Mouse (Mus musculus) liver, embryonic 15.5 days (tissue): ENCODE data around the gene Ncf1. TPM values are rescaled to one million over a fixed set of nuclear protein-coding genes. Genes with fewer than 3 reads are reported as not detected.
A peak's percentile ranks its signal among the peaks of the same experiment; 100 is the strongest.

Experiments
- ATAC-seq: fragments of 200-750 bp; cut with Nextera tagmentation; 2 replicates; pipeline ENCODE4 v1.8.0; 2017; ENCODE audit warnings: moderate number of reproducible peaks, mild to moderate bottlenecking, moderate library complexity; ENCODE audit not compliant: insufficient read depth
- H3K27ac ChIP-seq: fragments of 300-500 bp; sonication (generic); replicated peaks from 2 replicates; pipeline ENCODE4 v1.5.1; 2015; ENCODE audit warnings: mild to moderate bottlenecking, inconsistent platforms
- H3K27me3 ChIP-seq: fragments of 300-500 bp; sonication (generic); 2 replicates; pipeline ENCODE4 v1.6.1; 2015; ENCODE audit warnings: mild to moderate bottlenecking, inconsistent platforms
- H3K36me3 ChIP-seq: fragments of 300-500 bp; sonication (generic); replicated peaks from 2 replicates; pipeline ENCODE4 v1.6.1; 2015; ENCODE audit warnings: moderate library complexity, mild to moderate bottlenecking, inconsistent platforms
- H3K4me1 ChIP-seq: fragments of 300-500 bp; sonication (generic); replicated peaks from 2 replicates; pipeline ENCODE4 v1.6.1; 2015; ENCODE audit warnings: inconsistent platforms
- H3K4me2 ChIP-seq: fragments of 300-500 bp; sonication (generic); 2 replicates; pipeline ENCODE4 v1.6.1; 2015; ENCODE audit warnings: moderate library complexity, mild to moderate bottlenecking, inconsistent platforms
- H3K4me3 ChIP-seq: fragments of 300-500 bp; sonication (generic); replicated peaks from 2 replicates; pipeline ENCODE4 v1.5.1; 2015; ENCODE audit warnings: mild to moderate bottlenecking, inconsistent platforms
- H3K9ac ChIP-seq: fragments of 300-500 bp; sonication (generic); 2 replicates; pipeline ENCODE4 v1.6.1; 2015; ENCODE audit warnings: moderate library complexity, mild to moderate bottlenecking, inconsistent platforms
- H3K9me3 ChIP-seq: fragments of 300-500 bp; sonication (generic); replicated peaks from 2 replicates; pipeline ENCODE4 v1.6.1; 2016; ENCODE audit warnings: inconsistent platforms
- WGBS: fragments of 180-500 bp; shearing (Covaris S2); methylation state at CpG from one replicate; pipeline ENCODE4 v1.1.7; 2015; ENCODE audit warnings: mixed read lengths; ENCODE audit not compliant: insufficient replicate concordance; 5-methylcytosine and 5-hydroxymethylcytosine counted together
- polyA plus RNA-seq: library from polyadenylated mRNA; unstranded; fragments of >200 nt; fragmentation: Nextera tagmentation; extraction: Ambion mirVana; gene quantifications from 2 replicates; pipeline ENCODE4 v1.2.1, GENCODE M21; 2015

The Ncf1 gene
- polyA plus RNA-seq, 1 experiment from 2014 or later, result 25.8 TPM

GRCm38 (mm10) chr5:134244890-134245289 is 15.5 kb upstream of the Ncf1 start:
- no peaks in the 10 kb centered on the region for H3K4me1 ChIP-seq
- 89% methylated on average over 5 of the region's 5 CpGs for WGBS
- no peak for ATAC-seq
- H3K36me3 ChIP-seq, result peaks cover 100% of the 10 kb centered on the region
- H3K9ac ChIP-seq, result no peak overlapping the region
- no peak overlapping the region for H3K4me2 ChIP-seq
- no peak overlapping the region for H3K4me3 ChIP-seq
- no peaks in the 10 kb centered on the region for H3K9me3 ChIP-seq
- H3K27ac ChIP-seq, result no peak overlapping the region
- no peaks in the 10 kb centered on the region for H3K27me3 ChIP-seq

DNA sequence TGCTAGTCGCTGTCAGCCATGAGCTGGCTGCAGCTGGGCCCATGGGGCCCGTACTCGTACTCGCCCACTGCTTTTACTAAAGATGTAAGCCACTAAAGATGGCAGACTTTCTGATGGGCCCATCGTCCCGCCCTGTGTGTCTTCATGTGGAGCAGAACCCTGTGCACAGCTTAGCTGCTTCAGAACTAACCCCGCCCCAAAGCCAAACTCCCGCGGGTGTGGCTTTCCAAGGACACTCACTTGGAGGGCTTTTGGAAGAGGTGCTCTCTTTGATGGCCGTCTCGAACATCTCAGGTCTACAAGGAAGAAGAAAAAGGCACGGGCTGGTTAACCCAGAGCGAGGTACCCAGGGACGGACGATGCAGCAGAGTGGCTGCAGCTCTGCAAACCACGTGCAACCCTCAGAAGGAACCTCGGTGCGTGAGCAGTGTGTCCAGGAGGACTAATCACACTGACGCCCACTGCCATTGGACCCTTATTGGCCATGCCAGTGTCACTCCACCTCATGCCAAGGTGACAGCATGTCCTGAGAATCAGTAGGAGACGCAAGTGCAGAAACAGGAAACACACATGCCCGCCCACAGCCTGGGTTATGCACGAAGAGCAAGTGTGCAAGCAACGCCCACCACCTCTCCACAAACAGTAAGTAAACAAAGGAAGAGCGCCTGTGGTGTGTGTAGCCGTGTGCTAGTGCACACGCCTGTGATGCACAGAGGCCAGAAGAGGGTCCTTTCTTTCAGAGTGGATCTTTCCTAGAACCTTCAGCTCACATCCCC is 14.4 kb upstream of the Ncf1 start:
- Histone ChIP-seq H3K9me3 (no peaks in the 10 kb centered on the region), H3K27me3 (no peaks in the 10 kb centered on the region), H3K4me2 (no peak overlapping the region), H3K4me3 (no peak overlapping the region), H3K9ac (no peak overlapping the region), H3K36me3 (peaks cover 100% of the 10 kb centered on the region), H3K27ac (no peak overlapping the region), H3K4me1 (no peaks in the 10 kb centered on the region)
- WGBS, result 86% methylated on average over 26 of the region's 26 CpGs
- ATAC-seq, result no peak

DNA sequence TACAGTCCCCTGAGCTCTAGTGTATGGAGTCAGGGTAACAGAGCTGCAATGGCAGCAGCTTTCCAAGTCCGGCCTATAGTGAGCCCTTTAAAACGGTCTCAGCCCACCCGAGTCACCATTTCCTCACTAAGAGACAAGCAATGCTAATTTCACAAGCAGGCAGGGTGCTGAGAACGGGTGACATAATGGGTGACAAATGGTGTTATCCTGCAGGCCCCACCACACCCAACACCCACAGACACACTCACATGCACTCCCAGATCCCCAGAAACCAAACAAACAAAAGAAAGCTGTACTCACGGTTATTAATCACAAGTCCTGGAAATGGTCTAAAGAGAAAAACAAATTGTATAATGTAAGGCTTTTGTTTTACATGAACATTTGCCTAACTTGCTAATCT is 12.4 kb upstream of the Ncf1 start:
- WGBS, result 65% methylated on average over 5 of the region's 5 CpGs

GRCm38 (mm10) chr5:134237936-134238760 is 8.7 kb upstream of the Ncf1 start:
- no peak overlapping the region for H3K4me3 ChIP-seq
- H3K36me3 ChIP-seq, result peaks cover 62% of the 10 kb centered on the region
- peaks cover 40% of the 10 kb centered on the region for H3K4me1 ChIP-seq
- no peak overlapping the region for H3K9ac ChIP-seq
- peak; percentile 35; the same call in 1 of the 2 replicates for ATAC-seq
- H3K27ac ChIP-seq, result no peak overlapping the region
- no peaks in the 10 kb centered on the region for H3K27me3 ChIP-seq
- H3K4me2 ChIP-seq, result no peak overlapping the region
- no peaks in the 10 kb centered on the region for H3K9me3 ChIP-seq
- WGBS, result 75% methylated on average over 28 of the region's 28 CpGs

More for the DNA sequence above, 12.4 kb upstream of the Ncf1 start:
- no peak overlapping the region for H3K9ac ChIP-seq
- peaks cover 98% of the 10 kb centered on the region for H3K36me3 ChIP-seq
- H3K4me3 ChIP-seq, result no peak overlapping the region
- no peak overlapping the region for H3K27ac ChIP-seq
- H3K4me1 ChIP-seq, result peaks cover 9% of the 10 kb centered on the region; the same call in 1 of the 2 replicates
- no peak for ATAC-seq
- no peaks in the 10 kb centered on the region for H3K9me3 ChIP-seq
- no peak overlapping the region for H3K4me2 ChIP-seq
- H3K27me3 ChIP-seq, result no peaks in the 10 kb centered on the region

DNA sequence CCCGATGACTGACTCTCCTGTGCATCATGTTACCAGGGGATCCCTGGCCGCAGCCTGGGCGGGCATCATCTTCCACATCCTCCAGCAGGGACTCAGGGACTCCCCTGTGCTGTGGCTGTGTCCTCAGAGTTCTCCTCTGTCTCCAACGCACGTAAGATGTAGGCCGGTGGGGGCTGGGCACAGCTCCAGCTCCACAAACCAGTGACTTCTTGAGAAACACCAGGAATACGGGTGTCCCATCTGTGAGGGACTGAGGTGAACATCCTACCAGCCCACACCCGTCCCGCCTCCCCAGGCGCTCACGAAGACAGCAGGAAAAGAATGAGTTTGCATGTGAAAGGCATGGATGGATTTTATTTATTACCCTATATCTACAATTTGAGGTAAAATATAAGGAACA is 8.1 kb upstream of the Ncf1 start:
- Histone ChIP-seq H3K4me2 (no peak overlapping the region), H3K27ac (no peak overlapping the region), H3K4me3 (no peak overlapping the region), H3K36me3 (peaks cover 55% of the 10 kb centered on the region), H3K27me3 (no peaks in the 10 kb centered on the region), H3K9ac (no peak overlapping the region), H3K4me1 (peaks cover 46% of the 10 kb centered on the region), H3K9me3 (no peaks in the 10 kb centered on the region)
- no peak for ATAC-seq
- WGBS, result 80% methylated on average over 11 of the region's 11 CpGs

GRCm38 (mm10) chr5:134236796-134237195 is 7.4 kb upstream of the Ncf1 start:
- no peak for ATAC-seq
- H3K4me1 ChIP-seq, result peaks cover 52% of the 10 kb centered on the region
- no peak overlapping the region; the same call in 1 of the 2 replicates for H3K27ac ChIP-seq
- H3K9ac ChIP-seq, result no peak overlapping the region
- H3K4me2 ChIP-seq, result no peak overlapping the region
- no peaks in the 10 kb centered on the region for H3K9me3 ChIP-seq
- no peak overlapping the region for H3K4me3 ChIP-seq
- peaks cover 48% of the 10 kb centered on the region for H3K36me3 ChIP-seq
- H3K27me3 ChIP-seq, result no peaks in the 10 kb centered on the region
- 52% methylated on average over 6 of the region's 6 CpGs for WGBS

- Histone ChIP-seq H3K27me3 (no peaks in the 10 kb centered on the region), H3K4me1 (peaks cover 54% of the 10 kb centered on the region), H3K9me3 (no peaks in the 10 kb centered on the region), H3K27ac (no peak overlapping the region; the same call in 1 of the 2 replicates), H3K4me2 (no peak overlapping the region), H3K9ac (no peak overlapping the region), H3K36me3 (peaks cover 42% of the 10 kb centered on the region), H3K4me3 (no peak overlapping the region)
- ATAC-seq, result no peak
- WGBS, result 73% methylated on average over 3 of the region's 3 CpGs
Measured at GRCm38 (mm10) chr5:134236241-134236640, 6.8 kb upstream of the Ncf1 start.

- no peak for ATAC-seq
- H3K9me3 ChIP-seq, result no peaks in the 10 kb centered on the region
- 46% methylated on average over 6 of the region's 6 CpGs for WGBS
- H3K27me3 ChIP-seq, result no peaks in the 10 kb centered on the region
- no peak overlapping the region for H3K9ac ChIP-seq
- peaks cover 31% of the 10 kb centered on the region for H3K36me3 ChIP-seq
- no peak overlapping the region for H3K4me2 ChIP-seq
- no peak overlapping the region for H3K4me3 ChIP-seq
- no peak overlapping the region for H3K27ac ChIP-seq
- H3K4me1 ChIP-seq, result peaks cover 54% of the 10 kb centered on the region
Measured at GRCm38 (mm10) chr5:134235111-134235510, 5.7 kb upstream of the Ncf1 start.

- Histone ChIP-seq H3K4me3 (no peak overlapping the region), H3K27me3 (no peaks in the 10 kb centered on the region), H3K9ac (no peak overlapping the region), H3K4me2 (no peak overlapping the region), H3K9me3 (no peaks in the 10 kb centered on the region), H3K27ac (peak overlapping the region; percentile 38; the same call in 1 of the 2 replicates), H3K36me3 (peaks cover 22% of the 10 kb centered on the region), H3K4me1 (peaks cover 54% of the 10 kb centered on the region)
- WGBS, result 41% methylated on average over 2 of the region's 2 CpGs
- ATAC-seq, result no peak
Measured at GRCm38 (mm10) chr5:134234205-134234604, 4.8 kb upstream of the Ncf1 start.

- H3K4me2 ChIP-seq, result no peak overlapping the region
- H3K4me1 ChIP-seq, result peaks cover 53% of the 10 kb centered on the region
- H3K9ac ChIP-seq, result no peak overlapping the region
- peak overlapping the region; percentile 64; the same call in 1 of the 2 replicates for H3K27ac ChIP-seq
- 25% methylated on average over 7 of the region's 7 CpGs for WGBS
- peaks cover 13% of the 10 kb centered on the region for H3K36me3 ChIP-seq
- no peak overlapping the region for H3K4me3 ChIP-seq
- no peak for ATAC-seq
- H3K27me3 ChIP-seq, result no peaks in the 10 kb centered on the region
- no peaks in the 10 kb centered on the region for H3K9me3 ChIP-seq
Measured at GRCm38 (mm10) chr5:134233244-134233651, 3.8 kb upstream of the Ncf1 start.

- Histone ChIP-seq H3K27ac (peak overlapping the region; percentile 64), H3K27me3 (no peaks in the 10 kb centered on the region), H3K4me1 (peaks cover 51% of the 10 kb centered on the region), H3K4me2 (peak overlapping the region; percentile 34; the same call in 1 of the 2 replicates), H3K9me3 (no peaks in the 10 kb centered on the region), H3K4me3 (no peak overlapping the region), H3K9ac (no peak overlapping the region), H3K36me3 (peaks cover 6% of the 10 kb centered on the region)
- WGBS, result 10% methylated on average over 7 of the region's 7 CpGs
- ATAC-seq, result peak; percentile 10
Measured at GRCm38 (mm10) chr5:134232568-134232967, 3.1 kb upstream of the Ncf1 start.
